Mouse (Mus musculus): ENCODE results near the gene Ppp1r9b.
"Not testable (repeated sequence)": the region's sequence is repeated elsewhere in the genome, so short reads cannot be mapped to it uniquely, and the experiment has no call there.

Gene Ppp1r9b

DNA sequence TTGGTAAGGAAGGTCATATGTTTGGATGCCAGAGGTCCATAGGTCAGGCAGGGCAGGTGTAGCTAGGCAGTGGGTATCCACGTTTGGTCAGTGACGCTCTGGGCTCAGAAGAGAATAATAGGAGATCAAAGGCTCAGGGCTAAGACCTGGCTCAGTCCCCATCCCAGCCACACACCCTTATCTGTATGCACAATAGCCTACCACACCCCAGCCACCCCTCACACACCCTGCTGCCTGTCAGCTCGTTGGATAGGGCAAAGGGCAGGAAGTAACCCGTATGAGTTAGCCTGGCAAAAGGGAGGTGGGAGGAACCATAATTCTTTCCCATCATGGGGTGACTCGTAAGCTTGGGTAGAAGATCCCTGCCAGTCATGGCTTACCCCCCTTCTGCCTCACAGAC is 6.8 kb downstream of the Ppp1r9b start:
- DNase-seq (ENCODE audit: low spot score in 2 of 2) = no peak

DNA sequence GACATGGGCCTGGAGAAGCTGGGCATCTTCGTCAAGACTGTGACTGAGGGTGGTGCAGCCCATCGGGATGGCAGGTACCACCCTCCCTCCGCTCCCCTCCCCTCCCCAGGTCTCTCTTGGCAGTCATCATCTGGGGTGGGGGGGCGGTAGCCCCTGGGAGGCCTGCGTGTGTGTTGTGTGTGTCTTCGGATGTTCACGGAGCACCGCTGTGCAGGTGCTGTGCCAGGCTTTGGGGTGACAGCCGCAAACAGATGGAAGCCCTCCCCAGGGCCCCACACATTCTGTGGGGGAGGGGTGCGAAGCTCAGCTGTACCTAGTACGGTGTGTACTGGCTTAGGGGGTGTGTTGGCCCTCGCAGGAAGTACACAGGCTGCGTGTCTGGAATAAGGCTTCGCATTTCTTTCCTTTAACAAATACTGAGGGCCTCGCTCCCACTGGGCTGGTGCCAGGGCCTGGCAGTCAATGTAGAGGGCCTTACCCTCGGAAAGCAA is 7.3 kb downstream of the Ppp1r9b start:
- peak; percentile 70 to 71 for DNase-seq (ENCODE audit: low spot score in 2 of 2)

DNA sequence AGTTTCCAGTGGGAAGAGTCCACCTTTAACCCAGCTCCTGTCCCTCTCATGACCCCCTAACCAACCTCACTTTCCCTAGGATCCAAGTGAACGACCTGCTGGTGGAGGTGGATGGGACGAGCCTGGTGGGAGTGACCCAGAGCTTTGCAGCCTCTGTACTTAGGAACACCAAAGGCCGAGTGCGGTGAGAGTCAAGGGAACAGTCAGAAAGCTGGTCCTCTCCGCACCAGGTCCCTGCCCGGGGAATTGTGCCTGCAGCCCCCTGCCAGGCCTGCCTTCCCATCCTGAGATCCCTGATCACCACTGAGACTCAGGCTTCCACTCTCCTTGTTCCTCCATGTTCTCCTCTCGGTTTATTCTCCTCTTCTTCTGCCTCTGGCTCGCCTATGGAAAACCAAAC is 9.3 kb downstream of the Ppp1r9b start:
- no peak for DNase-seq (ENCODE audit: low spot score in 2 of 2)

- DNase-seq (ENCODE audit: low spot score in 2 of 2) = no peak
These were observed 9.7 kb downstream of the Ppp1r9b start for GRCm38 (mm10) chr11:95000548-95000947.

DNA sequence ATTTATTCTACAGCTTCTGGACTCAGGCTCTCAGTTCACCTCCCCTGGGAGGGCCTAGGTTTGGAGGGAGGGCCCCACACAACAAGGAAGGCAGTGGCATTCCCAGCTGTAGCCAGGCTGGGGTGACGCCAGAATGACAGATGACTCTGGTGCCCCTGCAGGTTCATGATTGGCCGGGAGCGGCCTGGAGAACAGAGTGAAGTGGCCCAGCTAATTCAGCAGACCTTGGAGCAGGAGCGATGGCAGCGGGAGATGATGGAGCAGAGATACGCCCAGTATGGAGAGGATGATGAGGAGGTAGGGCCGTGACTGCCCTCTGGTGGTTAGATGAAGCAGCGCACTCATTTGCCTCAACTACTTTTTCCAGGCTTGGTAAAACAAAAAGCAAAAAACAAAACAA is 10.2 kb downstream of the Ppp1r9b start:
- no peak for DNase-seq (ENCODE audit: low spot score in 2 of 2)

GRCm38 (mm10) chr11:95001584-95002347 is 10.9 kb downstream of the Ppp1r9b start:
- no peak for DNase-seq (ENCODE audit: low spot score in 2 of 2)

GRCm38 (mm10) chr11:95002705-95003104 is 11.9 kb downstream of the Ppp1r9b start:
- peak in 1 of 2 experiments; percentile 52 for DNase-seq (ENCODE audit: low spot score in 2 of 2)

GRCm38 (mm10) chr11:95004136-95004936 is 13.5 kb downstream of the Ppp1r9b start:
- DNase-seq (ENCODE audit: low spot score in 2 of 2) = no peak

DNA sequence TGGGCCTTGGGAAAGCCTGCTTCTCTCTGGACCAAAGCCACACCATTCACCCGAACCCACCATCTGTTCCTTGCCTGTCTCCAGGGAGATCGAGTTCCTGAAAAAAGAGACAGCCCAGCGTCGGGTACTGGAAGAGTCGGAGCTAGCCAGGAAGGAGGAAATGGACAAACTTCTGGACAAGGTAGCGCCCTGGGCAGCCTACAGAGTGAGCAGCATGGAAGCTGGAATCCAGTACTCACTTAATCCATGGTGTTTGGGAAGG is 14.0 kb downstream of the Ppp1r9b start:
- DNase-seq (ENCODE audit: low spot score in 2 of 2) = no peak

GRCm38 (mm10) chr11:95006038-95006437 is 15.2 kb downstream of the Ppp1r9b start:
- no peak for DNase-seq (ENCODE audit: low spot score in 2 of 2)

DNA sequence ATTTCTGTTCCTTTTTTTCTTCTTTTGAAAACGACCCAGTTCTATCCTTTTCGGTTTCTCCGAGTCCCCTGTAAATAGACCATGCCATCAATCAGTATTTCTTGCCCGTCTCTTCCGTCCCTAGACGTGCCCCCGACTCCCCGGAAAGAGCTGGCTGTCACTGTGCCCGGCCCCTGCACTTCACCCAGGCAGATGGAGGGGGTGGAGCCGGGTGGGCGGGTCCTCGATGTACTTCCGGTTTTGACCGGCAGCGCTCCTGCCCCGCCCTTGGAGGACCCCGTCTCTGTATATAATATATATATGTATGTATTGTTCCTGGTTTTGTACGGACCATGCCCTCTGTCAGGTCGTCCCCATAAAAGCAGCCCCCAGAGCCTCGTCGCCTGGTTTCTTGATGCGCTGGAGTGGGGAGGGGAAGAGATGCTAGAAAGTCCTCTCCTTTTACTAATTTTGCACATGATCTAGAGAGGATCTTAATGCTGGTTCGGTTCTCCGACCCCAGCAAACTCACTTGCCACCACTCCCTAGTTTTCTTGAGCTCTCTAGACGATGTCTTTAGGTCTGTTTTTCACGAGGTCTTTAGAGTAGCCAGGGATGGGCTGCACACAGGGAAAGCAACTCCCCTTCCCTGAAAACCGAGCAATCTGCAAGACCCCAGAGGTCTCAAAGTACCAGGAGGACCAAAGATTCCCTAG is 15.8 kb downstream of the Ppp1r9b start:
- peak in 1 of 2 experiments; percentile 66 for DNase-seq (ENCODE audit: low spot score in 2 of 2)

DNA sequence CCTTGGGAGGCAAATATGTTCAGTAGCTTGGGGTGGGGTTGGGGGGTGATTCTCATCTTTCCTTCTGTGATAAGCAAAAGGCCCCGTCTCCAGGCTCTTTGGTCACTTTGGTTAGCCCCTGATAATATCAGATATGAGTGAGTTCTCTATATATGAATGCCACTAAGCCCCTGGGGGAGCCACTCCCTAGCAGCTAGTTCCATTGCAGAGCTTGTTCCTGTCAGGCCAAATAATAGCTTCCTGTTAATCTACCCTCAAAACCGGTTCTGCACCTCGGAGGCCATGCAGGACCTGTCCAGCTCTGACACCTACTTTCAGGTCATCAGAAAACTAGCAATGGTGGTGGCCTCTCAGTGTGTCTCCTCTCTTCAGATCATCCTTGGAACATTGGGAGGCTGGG is 16.6 kb downstream of the Ppp1r9b start:
- no peak for DNase-seq (ENCODE audit: low spot score in 2 of 2)

DNA sequence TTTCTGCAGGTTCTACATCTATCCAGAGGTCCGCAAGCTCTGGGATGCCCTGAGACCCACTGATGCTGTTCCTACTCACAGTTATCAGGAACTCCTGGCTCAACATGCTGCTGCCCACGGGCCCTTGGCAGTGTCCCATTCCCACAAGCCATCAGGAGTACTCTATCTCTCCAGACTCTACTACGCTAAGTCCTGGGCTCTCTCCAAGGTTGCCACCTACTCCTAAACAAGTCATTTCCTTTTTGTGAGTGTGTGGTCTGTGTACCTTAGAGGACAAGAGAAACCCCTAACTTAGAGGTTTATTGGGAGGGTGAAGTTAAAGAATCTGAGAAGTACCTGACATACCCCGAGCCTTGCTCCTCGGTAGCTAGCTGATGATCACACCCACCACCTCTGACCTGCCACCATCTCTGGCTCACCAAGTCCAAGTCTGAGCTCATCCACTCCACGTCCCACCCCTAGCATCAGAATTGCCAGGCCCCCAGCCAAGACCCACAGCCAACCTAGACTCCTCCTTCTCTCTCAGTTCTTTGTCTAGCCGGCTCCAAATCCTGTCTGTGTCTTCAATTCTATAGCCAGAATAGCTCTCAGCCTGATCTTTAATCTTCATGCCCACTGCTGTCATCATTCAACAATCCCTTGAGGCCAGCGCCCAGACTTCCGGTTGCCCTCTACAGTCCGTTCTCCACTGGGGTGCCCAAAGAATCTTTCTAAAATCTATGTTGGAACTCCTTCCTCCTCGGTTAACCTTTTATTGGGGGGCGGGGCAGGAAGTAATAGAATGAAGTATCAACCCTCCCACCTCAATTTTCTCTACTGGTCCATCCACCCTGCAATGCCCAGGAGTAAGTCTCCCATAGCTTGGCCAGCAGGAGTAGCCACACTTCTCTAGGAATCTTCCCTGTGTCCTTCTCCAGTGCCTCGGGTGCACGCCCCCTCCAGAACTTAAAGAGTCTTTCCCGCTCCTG is 18.1 kb downstream of the Ppp1r9b start:
- DNase-seq (ENCODE audit: low spot score in 2 of 2) = no peak

GRCm38 (mm10) chr11:95009629-95010014 is 18.8 kb downstream of the Ppp1r9b start, which contains the start of gene Samd14:
Gene Samd14, plus strand, starts transcription at chr11:95009879.
- peak in 1 of 2 experiments; percentile 47 for DNase-seq (ENCODE audit: low spot score in 2 of 2)

GRCm38 (mm10) chr11:95010141-95010739 is 19.4 kb downstream of the Ppp1r9b start:
- no peak for DNase-seq (ENCODE audit: low spot score in 2 of 2)

GRCm38 (mm10) chr11:95010841-95011403 is 20.1 kb downstream of the Ppp1r9b start:
- DNase-seq (ENCODE audit: low spot score in 2 of 2) = not testable (repeated sequence)

DNA sequence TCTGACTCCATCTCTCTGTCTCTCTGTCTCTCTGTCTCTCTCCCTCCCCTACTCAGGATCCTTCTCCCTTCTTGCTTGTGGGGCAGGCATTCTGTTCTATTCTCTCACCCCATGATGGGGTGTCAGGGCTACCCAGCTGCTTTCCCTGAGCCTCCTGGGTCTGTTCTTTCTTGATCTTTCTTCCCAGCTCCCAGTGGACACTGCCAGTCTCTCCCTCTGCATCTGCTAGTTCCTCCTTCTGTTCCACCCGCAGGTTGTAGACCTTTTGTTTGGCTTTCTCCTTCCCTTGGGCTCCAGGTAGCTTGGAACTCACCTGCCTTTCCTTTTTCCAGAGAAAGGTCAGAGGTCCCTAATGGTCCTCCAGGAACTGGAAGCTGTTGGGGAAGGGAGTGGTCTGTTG is 20.6 kb downstream of the Ppp1r9b start:
- DNase-seq (ENCODE audit: low spot score in 2 of 2) = no peak

- no peak for DNase-seq (ENCODE audit: low spot score in 2 of 2)
These were observed 21.2 kb downstream of the Ppp1r9b start for GRCm38 (mm10) chr11:95012075-95012474.

GRCm38 (mm10) chr11:95012487-95012886 is 21.7 kb downstream of the Ppp1r9b start:
- DNase-seq (ENCODE audit: low spot score in 2 of 2) = no peak

DNA sequence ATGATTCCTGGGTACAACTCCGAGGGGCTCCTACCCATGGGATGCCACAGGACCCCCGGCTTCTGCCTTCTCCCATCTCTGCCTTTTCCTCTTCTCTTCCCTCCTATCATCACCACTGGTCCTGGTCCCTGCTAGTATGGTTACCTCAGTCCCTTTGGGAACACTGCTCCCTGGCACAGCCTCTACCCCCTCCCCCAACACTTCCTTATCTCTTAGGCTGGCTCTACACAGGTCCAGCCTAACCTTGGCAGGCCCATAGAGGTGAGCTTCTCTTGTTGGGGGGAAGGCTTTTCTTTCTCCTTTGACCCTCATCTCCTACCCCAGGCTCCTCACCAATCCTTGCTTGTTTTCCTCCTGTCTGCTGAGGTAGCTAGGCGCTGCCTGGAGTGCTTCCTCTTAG is 24.6 kb downstream of the Ppp1r9b start:
- no peak for DNase-seq (ENCODE audit: low spot score in 2 of 2)
